Mouse (Mus musculus) urinary bladder, postnatal 25 days (tissue): Measurements from ENCODE around the gene Spats2.
"Not testable (repeated sequence)": the region's sequence is repeated elsewhere in the genome, so short reads cannot be mapped to it uniquely, and the experiment has no call there.

Source experiments
- DNase-seq: peaks from one replicate; pipeline ENCODE4 v3.0.0; 2022; ENCODE audit warnings: low spot score

The Spats2 gene

GRCm38 (mm10) chr15:99125711-99126080 is at the start of gene Spats2:
Spats2 (plus strand) TSS chr15:99125916.
- no peak for DNase-seq

- not testable (repeated sequence) for DNase-seq
These were observed 49.7 kb upstream of the Spats2 start for GRCm38 (mm10) chr15:99076011-99076410.

- DNase-seq = no peak
These were observed 47.4 kb upstream of the Spats2 start for GRCm38 (mm10) chr15:99078181-99078910.

DNA sequence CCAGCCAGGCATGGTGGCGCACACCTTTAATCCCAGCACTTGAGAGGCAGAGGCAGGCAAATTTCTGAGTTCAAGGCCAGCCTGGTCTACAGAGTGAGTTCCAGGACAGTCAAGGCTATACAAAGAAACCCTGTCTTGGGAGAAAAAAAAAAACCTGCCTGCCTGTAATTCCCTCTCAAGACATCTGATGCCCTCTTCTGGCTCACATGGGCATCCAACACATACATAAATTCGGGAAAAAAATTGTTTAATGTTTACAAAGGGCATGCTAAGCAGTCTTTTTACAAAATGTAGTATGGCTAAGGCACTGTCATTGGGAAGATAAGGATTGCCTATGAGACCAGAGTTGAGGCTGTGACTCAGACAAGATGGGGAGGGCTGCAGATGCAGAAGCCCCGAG is 45.9 kb upstream of the Spats2 start:
- DNase-seq = no peak

DNA sequence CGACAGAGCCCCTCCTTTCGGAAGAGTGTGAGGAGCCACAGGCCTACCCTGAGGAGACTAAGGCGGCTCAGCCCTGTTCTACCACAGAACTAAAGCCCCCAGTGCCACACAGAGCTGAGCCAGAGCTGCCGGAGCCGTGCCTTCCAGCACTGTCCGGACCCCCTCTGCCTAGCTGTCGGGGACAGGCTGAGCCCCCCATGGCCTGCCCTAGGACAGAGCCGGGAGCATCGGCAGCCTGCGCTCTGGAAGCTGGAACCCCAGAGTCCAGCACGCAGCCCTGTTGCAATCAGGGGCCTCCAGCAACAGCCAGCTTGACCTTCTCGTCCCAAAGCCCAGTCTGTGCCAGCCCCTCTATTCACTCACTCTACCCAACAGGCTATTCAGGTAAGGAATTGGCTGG is 43.4 kb upstream of the Spats2 start:
- DNase-seq = no peak

DNA sequence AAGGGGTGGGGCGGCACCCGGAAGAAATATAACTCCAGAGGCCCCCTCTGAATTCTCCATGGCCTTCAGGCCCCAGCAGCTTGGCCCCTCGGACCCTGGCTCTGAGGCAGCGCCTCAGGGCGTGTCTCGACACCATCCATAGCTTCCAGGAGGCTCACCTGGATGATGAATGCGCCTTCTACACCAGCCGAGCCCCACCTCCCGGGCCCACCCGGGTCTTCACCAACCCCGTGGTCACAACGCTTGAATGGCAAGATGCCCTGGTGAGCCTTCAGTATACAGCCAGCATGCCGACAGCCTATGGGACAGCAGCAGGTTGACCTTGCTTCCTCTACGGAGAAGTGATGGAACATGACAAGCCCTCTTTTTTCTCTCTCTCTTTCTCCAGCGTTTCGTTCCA is 42.9 kb upstream of the Spats2 start:
- DNase-seq = no peak

- DNase-seq = peak; percentile 38
These were observed 42.5 kb upstream of the Spats2 start for GRCm38 (mm10) chr15:99083258-99083657.

DNA sequence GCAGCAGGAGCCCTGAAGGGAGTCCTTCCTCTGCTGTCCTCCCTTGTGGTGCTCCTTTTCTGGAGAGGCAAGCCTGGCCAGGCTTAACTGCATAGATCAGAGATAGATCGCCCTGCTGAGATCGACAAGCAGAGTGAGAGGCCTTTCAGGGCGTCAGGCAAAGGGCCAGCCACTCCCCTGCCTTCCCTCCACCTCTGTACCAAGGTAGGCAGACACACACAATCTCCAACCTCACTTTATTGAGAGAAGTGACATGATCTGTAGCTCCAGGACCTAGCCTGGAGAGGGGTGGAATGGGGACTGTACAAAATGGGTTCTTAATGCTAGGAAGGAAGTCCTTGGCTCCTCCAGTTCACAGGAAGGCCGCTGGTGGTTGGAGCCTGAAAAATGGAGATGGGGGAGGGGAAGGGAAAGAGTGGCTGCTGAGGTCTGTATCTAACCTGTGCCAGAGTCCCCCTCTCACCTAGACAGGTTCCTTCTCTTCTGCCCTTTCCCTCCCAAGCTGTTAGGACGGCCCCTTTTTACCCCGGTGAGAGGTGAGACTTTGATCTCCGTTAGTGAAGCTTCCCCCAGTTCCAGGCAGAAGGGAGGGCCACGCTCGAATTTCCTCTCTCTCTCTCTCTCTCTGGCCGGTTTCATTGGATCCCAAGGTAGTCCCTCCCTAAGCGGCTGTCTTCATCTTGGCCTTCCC is 41.7 kb upstream of the Spats2 start:
- no peak for DNase-seq

DNA sequence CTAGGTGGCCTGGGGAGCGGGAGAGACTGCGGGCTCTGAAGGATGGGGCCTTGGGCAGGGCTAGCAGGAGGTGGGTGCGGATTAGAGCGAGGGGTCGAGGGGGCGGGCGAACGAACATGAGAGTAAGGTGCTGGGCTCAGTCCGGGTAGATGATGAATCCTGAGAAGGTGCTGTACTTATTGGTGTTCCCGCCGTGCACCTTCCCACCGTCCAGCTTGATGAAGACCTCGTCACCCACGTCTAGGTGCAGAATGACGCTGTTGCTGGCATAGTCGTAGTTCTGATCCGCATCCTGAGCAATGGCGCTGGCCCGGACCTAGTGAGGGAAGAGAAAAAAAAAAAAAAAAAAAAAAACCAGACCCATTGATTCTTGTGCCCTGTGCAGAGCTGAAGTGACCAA is 41.1 kb upstream of the Spats2 start:
- DNase-seq = no peak

DNA sequence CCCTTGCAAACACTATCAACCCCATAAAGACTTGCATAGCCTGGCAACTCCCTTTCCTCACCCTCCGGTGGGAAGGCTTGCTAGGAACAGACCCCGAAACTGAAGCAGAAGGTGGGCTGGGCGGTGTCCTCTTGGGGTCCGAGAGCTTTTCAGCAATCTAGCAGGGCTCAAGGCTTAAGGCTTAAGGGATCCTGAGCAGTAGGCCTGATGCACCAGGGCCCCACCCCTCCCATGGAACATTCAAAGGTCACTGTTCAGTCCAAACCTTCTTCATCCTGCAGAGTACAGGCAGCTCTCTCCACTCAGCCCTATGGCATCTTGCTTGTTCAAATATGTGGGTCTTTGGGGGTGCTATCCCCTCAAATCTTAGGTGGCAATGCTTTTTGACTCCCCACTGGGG is 39.7 kb upstream of the Spats2 start:
- no peak for DNase-seq

- DNase-seq = no peak
These were observed 38.3 kb upstream of the Spats2 start, which contains the start of gene C1ql4 for GRCm38 (mm10) chr15:99087253-99088075. C1ql4 (minus strand) TSS chr15:99087817.

DNA sequence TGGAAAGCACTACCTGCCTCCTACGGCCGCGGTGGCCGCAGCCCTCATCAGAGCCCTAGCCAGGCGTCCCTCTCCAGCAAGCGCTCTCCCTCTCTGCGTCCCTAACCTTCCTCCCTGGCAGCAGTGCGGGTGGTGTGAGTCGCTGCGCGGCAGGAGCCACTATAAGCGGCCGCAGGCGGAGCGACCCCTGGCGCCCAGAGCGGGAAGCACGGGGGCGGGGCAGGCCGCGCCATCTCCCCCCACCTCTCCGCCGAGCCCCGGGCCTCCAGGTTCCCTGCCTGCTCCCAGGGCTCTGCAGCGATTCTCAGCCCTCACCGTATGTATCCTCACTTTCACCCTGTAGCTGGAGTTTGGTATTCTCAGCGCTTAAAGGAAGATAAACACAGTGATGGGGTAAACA is 37.4 kb upstream of the Spats2 start:
- DNase-seq = peak; percentile 75

DNA sequence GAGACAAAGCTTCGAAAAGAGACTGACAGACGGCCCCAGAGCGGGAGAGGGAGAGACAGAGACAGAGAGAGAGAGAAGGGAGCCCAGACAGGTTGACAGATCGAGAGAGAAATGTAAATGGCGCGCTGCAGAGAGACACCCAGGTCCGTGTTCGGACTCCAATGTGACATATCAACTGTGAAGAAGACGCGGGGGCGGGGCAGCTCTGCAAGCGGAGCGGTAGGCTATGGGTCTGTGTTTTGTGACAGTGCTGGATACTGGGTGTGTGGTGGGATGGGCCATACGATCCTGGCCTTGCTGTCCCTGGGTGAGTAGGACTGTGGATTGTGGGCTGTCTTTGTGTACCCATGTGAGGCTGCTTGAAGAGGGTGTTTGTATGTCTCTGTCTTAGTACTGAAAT is 36.6 kb upstream of the Spats2 start:
- no peak for DNase-seq

DNA sequence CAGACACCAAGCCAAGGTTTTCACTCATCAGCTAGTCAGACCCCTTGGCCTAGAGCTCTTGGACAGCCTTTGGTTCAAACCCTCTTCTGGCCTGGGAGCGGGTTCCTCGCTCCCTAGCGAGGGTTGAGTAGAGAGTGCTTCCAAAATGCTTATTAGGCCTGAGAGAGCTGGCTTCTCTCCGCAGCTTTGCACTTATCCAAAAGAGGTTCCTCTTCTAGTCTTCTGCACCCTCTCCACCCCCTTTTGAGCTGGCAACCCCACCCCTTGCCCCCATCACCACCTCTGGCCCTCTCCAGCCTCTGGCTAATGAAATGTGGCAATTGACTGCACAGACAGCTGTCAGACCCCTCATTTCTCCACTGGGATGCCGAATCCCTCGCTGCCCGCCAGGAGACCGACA is 32.8 kb upstream of the Spats2 start, which contains the start of gene Dnajc22:
Gene Dnajc22 (plus strand): TSS at position 301 of the 400 bp plus-strand sequence.
- DNase-seq = no peak

GRCm38 (mm10) chr15:99093291-99094258 is 32.1 kb upstream of the Spats2 start:
- no peak for DNase-seq

- no peak for DNase-seq
These were observed 31.0 kb upstream of the Spats2 start for GRCm38 (mm10) chr15:99094631-99095270.

DNA sequence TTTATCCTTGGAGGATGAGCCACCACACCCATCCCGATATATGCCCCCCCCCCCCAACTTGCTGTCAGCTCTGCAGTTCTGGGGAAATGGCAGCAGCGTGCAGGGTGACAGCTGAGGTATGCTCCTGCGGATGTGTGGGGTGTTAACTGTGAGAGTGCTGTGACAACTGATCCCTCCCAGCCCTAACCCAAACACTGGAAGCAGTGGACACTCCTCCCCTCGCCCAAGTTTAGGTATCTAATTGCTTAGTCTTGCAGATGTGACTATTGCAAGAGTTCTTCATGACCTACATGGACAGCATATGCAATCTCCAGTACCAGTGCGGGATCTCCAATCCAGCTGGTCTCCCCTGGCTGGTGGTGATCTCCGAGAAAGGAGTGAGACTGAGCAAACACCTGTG is 30.4 kb upstream of the Spats2 start:
- DNase-seq = no peak

- DNase-seq = no peak
These were observed 29.5 kb upstream of the Spats2 start for GRCm38 (mm10) chr15:99096061-99096793.

DNA sequence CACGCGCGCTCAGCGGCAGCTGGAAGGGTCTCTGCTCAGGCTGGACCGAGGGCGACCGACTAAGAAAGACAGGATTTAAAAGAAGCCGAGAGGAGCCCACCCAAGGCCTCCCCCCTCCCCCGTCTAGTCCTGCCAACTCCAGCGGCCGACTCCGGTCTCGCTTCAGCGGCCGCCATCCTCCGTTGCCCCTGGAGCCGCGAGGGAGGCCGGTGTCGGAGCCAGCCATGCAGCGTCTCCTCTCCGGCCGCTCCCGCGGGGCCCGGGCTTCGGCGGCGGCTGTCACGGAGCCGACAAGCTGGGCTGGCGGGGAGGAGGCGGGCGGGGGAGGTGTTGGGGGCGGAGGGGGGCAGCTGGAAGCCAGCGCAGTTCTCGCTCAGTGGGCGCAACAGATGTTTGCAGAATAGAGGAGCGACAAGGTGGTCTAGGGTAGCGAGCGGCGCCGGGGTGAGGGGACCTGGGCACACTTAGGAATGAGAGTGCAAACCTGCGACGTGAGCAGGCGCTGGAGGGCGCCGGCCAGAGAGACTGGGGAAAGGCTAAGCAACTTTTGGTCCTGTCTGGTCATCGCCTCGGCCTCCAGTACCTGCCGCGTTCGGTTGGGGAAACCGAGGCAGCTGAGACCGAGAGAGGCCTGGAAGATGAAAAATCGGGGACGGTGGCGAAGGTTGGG is 28.8 kb upstream of the Spats2 start:
- DNase-seq = no peak
